Mouse (Mus musculus): ENCODE data around the gene Creb5. TPM values are rescaled to one million over a fixed set of nuclear protein-coding genes. Genes with fewer than 3 reads are reported as not detected.

Creb5 gene
- polyA plus RNA-seq, 1 experiment from 2014 or later, result 5.0 TPM

GRCm38 (mm10) chr6:53621295-53621694 lies 334.2 kb downstream of the Creb5 start:
- H3K36me3 ChIP-seq, result no peaks in the 10 kb centered on the region
- H3K4me2 ChIP-seq (replicated peaks), result no peak overlapping the region
- no peak for ATAC-seq
- WGBS, result 64% methylated on average over 5 of the region's 5 CpGs
- no peak overlapping the region for H3K27ac ChIP-seq
- no peak overlapping the region for H3K9ac ChIP-seq
- H3K27me3 ChIP-seq (replicated peaks), result 0 out of 2 replicates have a peak, but pooled peaks cover 3% of the 10 kb centered on the region
- H3K4me1 ChIP-seq (replicated peaks), result no peaks in the 10 kb centered on the region
- no peaks in the 10 kb centered on the region for H3K9me3 ChIP-seq
- H3K4me3 ChIP-seq (replicated peaks), result no peak overlapping the region

GRCm38 (mm10) chr6:53624455-53625276 lies 337.6 kb downstream of the Creb5 start:
- no peak for ATAC-seq
- no peak overlapping the region for H3K4me2 ChIP-seq (replicated peaks)
- no peak overlapping the region for H3K4me3 ChIP-seq (replicated peaks)
- no peak overlapping the region for H3K9ac ChIP-seq
- H3K4me1 ChIP-seq (replicated peaks), result no peaks in the 10 kb centered on the region
- no peak overlapping the region for H3K27ac ChIP-seq
- WGBS, result 70% methylated on average over 15 of the region's 15 CpGs
- H3K27me3 ChIP-seq (replicated peaks), result no peaks in the 10 kb centered on the region
- H3K9me3 ChIP-seq, result no peaks in the 10 kb centered on the region
- H3K36me3 ChIP-seq, result no peaks in the 10 kb centered on the region

- no peak for ATAC-seq
- WGBS, result 91% methylated on average over 5 of the region's 5 CpGs
- Histone ChIP-seq H3K4me1 (replicated peaks) (no peaks in the 10 kb centered on the region), H3K9me3 (no peaks in the 10 kb centered on the region), H3K27ac (no peak overlapping the region), H3K9ac (no peak overlapping the region), H3K4me2 (replicated peaks) (no peak overlapping the region), H3K4me3 (replicated peaks) (no peak overlapping the region), H3K27me3 (replicated peaks) (no peaks in the 10 kb centered on the region), H3K36me3 (no peaks in the 10 kb centered on the region)
These were observed 339.0 kb downstream of the Creb5 start for GRCm38 (mm10) chr6:53626044-53626443.

GRCm38 (mm10) chr6:53628714-53629113 lies 341.6 kb downstream of the Creb5 start:
- no peaks in the 10 kb centered on the region for H3K9me3 ChIP-seq
- no peaks in the 10 kb centered on the region for H3K27me3 ChIP-seq (replicated peaks)
- no peaks in the 10 kb centered on the region for H3K4me1 ChIP-seq (replicated peaks)
- H3K4me3 ChIP-seq (replicated peaks), result no peak overlapping the region
- no peak overlapping the region for H3K9ac ChIP-seq
- H3K4me2 ChIP-seq (replicated peaks), result no peak overlapping the region
- no peaks in the 10 kb centered on the region for H3K36me3 ChIP-seq
- no peak overlapping the region for H3K27ac ChIP-seq
- ATAC-seq, result no peak

DNA sequence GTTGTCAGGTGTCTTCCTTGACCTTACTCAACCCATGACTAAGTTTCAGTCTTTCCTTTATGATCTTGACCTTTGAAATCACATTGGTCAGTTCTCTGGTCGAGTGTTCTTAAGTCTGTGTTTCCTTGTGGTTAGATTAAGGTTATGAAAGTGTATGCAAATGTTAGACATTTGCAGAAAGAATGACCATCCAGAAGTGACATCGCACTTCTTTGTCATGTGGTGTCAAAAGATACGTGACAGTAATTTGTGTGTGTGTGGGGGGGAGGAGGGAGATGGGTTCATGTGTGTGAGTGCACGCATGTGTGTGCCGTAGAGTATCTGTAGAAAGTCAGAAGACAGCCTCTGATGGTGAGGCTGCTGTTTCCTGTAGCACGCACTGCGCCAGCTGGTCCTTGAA lies 348.4 kb downstream of the Creb5 start:
- H3K36me3 ChIP-seq, result no peaks in the 10 kb centered on the region
- WGBS, result 90% methylated on average over 7 of the region's 7 CpGs
- H3K27me3 ChIP-seq (replicated peaks), result no peaks in the 10 kb centered on the region
- H3K4me2 ChIP-seq (replicated peaks), result no peak overlapping the region
- H3K4me1 ChIP-seq (replicated peaks), result no peaks in the 10 kb centered on the region
- H3K4me3 ChIP-seq (replicated peaks), result no peak overlapping the region
- H3K9ac ChIP-seq, result no peak overlapping the region
- no peak for ATAC-seq
- H3K9me3 ChIP-seq, result no peaks in the 10 kb centered on the region
- no peak overlapping the region for H3K27ac ChIP-seq

DNA sequence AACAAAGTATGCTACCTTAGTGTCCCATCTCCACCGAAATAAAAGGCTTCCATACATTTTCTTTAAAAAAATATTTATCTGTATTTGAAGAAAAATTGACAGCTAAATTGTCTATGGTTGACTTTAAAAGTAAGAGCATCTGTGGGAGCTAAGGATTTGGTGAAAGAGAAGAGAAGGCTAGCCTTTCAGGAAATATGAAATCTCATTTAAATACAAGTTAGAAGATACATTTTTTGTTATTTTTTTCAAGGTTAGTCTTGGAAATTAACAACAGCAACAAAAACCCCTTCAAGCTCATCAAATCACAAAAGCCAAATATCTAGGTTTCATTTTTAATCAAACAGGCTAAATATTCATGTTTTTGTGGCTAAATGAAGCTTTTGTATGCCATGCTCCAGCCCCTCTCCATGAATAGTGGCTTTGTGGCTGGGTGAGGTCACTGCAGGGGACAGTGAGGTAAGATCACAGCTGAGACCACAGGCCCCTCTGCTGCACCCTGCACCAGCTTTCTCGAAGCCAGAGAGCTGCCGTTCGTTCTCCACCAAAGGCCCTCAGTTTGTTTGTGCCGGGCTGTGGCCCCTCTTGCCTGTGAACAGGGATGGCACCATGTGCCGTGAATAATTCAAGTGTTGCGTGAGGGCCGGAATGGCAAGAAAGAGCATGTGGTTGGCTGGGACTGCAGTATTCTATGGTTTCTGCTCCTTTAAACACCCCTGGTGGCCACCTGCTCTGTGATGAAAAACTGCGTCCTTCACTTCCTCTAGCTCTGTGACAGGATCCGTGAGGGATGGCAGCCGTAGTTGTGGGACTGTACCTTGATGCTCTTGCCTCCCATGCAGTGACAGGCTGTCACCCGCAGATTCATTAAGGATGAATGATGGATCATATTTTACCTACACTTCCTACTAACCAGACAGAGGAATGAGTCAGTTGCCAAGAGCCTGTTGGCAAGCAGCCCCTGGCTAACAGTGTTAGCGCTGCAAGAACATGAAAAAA lies 350.6 kb downstream of the Creb5 start:
- WGBS, result 74% methylated on average over 13 of the region's 13 CpGs

DNA sequence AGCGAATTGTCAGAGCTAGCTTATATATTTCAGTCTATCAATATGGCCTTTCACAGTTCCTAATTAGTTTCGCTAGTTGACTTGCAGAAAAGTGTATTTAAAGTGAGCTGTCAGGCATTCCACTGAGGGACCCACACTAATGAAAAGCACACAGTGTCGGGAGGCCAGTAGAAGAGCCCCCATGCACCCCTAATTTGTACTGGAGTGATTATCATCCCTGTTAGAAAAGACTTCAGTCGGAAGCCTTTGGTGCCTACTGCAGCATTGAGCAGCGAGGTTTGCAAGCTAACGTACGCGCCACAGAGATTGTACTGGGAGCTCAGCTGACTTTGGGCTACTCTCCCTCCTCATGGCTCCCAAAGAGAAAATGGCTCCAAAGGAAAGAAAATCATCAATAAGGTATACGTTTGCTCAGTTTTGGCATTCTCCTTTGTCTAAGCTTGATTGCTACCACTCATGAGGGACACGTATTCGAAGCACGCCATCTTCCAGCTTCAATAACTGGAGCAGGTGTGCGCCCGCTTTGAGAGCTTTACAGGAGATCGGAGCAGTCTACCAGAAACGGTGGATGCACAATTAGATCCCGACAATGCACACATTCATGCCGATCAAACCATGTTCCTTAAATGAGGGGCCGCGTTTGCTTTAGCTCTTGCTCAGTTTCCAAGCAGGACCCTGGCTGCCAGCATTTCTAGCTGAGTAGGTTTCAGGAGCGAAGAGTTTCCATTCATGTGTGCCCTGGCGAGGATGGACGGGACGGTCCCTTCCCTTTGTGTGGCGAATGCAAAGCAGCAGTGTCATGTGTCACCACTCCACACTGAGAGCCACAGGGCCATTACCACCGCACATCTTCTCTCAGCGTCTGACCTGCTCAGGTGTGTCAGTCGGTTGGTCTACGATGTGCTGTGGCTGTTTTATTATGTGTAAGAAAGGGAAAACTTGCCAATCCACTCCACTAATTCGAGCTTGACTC lies 354.8 kb downstream of the Creb5 start:
- 91% methylated on average over 30 of the region's 30 CpGs for WGBS
- H3K27me3 ChIP-seq (replicated peaks), result no peaks in the 10 kb centered on the region

More for the DNA sequence above, 350.6 kb downstream of the Creb5 start:
- no peak overlapping the region for H3K27ac ChIP-seq
- no peak overlapping the region for H3K4me3 ChIP-seq (replicated peaks)
- no peaks in the 10 kb centered on the region for H3K27me3 ChIP-seq (replicated peaks)
- H3K9ac ChIP-seq, result no peak overlapping the region
- no peaks in the 10 kb centered on the region for H3K4me1 ChIP-seq (replicated peaks)
- H3K9me3 ChIP-seq, result no peaks in the 10 kb centered on the region
- no peak overlapping the region for H3K4me2 ChIP-seq (replicated peaks)
- no peak for ATAC-seq
- no peaks in the 10 kb centered on the region for H3K36me3 ChIP-seq

GRCm38 (mm10) chr6:53642826-53643356 lies 355.8 kb downstream of the Creb5 start:
- H3K27me3 ChIP-seq (replicated peaks), result no peaks in the 10 kb centered on the region
- no peak overlapping the region for H3K4me2 ChIP-seq (replicated peaks)
- no peaks in the 10 kb centered on the region for H3K9me3 ChIP-seq
- H3K9ac ChIP-seq, result no peak overlapping the region
- no peaks in the 10 kb centered on the region for H3K36me3 ChIP-seq
- H3K27ac ChIP-seq, result no peak overlapping the region
- H3K4me3 ChIP-seq (replicated peaks), result no peak overlapping the region
- no peak for ATAC-seq
- no peaks in the 10 kb centered on the region for H3K4me1 ChIP-seq (replicated peaks)
- 89% methylated on average over 7 of the region's 7 CpGs for WGBS

More for the DNA sequence above, 354.8 kb downstream of the Creb5 start:
- no peaks in the 10 kb centered on the region for H3K9me3 ChIP-seq
- H3K36me3 ChIP-seq, result no peaks in the 10 kb centered on the region
- H3K9ac ChIP-seq, result no peak overlapping the region
- no peak overlapping the region for H3K27ac ChIP-seq
- H3K4me1 ChIP-seq (replicated peaks), result no peaks in the 10 kb centered on the region
- H3K4me3 ChIP-seq (replicated peaks), result no peak overlapping the region
- ATAC-seq, result no peak
- no peak overlapping the region for H3K4me2 ChIP-seq (replicated peaks)

GRCm38 (mm10) chr6:53643481-53643880 lies 356.4 kb downstream of the Creb5 start:
- Histone ChIP-seq H3K4me1 (replicated peaks) (no peaks in the 10 kb centered on the region), H3K27ac (no peak overlapping the region), H3K9me3 (no peaks in the 10 kb centered on the region), H3K4me3 (replicated peaks) (no peak overlapping the region), H3K9ac (no peak overlapping the region), H3K27me3 (replicated peaks) (no peaks in the 10 kb centered on the region), H3K4me2 (replicated peaks) (no peak overlapping the region), H3K36me3 (no peaks in the 10 kb centered on the region)
- 78% methylated on average over 5 of the region's 5 CpGs for WGBS
- no peak for ATAC-seq

- Histone ChIP-seq H3K4me1 (replicated peaks) (no peaks in the 10 kb centered on the region), H3K9me3 (no peaks in the 10 kb centered on the region), H3K27ac (no peak overlapping the region), H3K36me3 (no peaks in the 10 kb centered on the region), H3K9ac (no peak overlapping the region), H3K27me3 (replicated peaks) (no peaks in the 10 kb centered on the region), H3K4me3 (replicated peaks) (no peak overlapping the region), H3K4me2 (replicated peaks) (no peak overlapping the region)
- no peak for ATAC-seq
- WGBS, result 82% methylated on average over 6 of the region's 6 CpGs
These were observed 357.0 kb downstream of the Creb5 start for GRCm38 (mm10) chr6:53644056-53644455.

DNA sequence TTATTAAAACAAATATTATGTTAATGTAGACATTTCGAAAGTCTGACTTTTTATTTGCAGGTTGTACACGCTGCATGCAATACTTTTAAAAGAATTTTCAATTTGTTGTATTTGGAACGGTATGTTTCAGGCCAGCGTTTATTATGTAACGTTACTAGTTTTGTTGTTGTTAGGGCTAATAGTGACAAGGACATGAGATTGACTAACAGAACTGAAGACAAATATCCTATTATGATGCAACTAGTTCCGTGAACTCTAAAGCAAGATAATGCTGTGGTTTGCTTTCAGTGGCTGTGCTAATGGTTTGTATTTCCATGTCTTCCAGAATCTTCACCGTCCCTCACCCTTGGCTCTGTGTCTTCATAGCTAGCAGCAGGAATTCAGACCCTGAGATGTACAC lies 357.9 kb downstream of the Creb5 start:
- 89% methylated on average over 7 of the region's 7 CpGs for WGBS
- Histone ChIP-seq H3K4me2 (replicated peaks) (no peak overlapping the region), H3K27ac (no peak overlapping the region), H3K9me3 (no peaks in the 10 kb centered on the region), H3K27me3 (replicated peaks) (no peaks in the 10 kb centered on the region), H3K4me1 (replicated peaks) (no peaks in the 10 kb centered on the region), H3K36me3 (no peaks in the 10 kb centered on the region), H3K4me3 (replicated peaks) (no peak overlapping the region), H3K9ac (no peak overlapping the region)
- ATAC-seq, result no peak
